Mouse (Mus musculus) heart, postnatal 25 days (tissue): Measurements from ENCODE around the gene Slc17a5. TPM values are rescaled to one million over a fixed set of nuclear protein-coding genes. Genes with fewer than 3 reads are reported as not detected.
"Not testable (repeated sequence)": the region's sequence is repeated elsewhere in the genome, so short reads cannot be mapped to it uniquely, and the experiment has no call there.

Source experiments
- DNase-seq: peaks from one replicate; pipeline ENCODE4 v3.0.0; 2022; ENCODE audit warnings: low spot score
- intact Hi-C: fragments of 180-260 bp; cut with DNase I; formaldehyde crosslinking; loops from one replicate; pipeline ENCODE4 v1.15.1; 2025
- total RNA-seq, 2 experiments: library from RNA; stranded (reverse); gene quantifications; 2 replicates each; pipeline ENCODE4 v1.2.3; 2021

Slc17a5 gene
- total RNA-seq, 2 experiments from 2014 or later = 5.2 to 6.0 TPM

DNA sequence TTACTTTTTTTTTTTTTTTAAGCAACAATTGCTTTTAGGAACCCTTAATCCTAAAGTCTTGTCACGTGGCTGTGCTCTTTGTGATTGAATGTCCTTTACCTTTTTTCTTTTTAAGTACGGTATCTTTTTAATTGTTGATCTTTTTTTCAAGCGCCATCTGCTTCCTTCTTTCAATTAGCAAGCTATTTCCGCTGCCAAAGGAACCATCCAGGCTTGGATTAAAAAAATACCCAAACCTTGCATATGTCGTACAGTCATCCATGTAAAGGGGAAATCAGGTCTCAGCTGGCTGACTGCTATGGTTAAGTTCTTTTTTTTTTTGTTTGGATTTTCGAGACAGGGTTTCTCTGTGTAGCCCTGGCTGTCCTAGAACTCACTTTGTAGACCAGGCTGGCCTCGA is 94.7 kb downstream of the Slc17a5 start:
- no peak for DNase-seq
- intact Hi-C loops = no loop called here

GRCm38 (mm10) chr9:78492254-78492653 is 95.6 kb downstream of the Slc17a5 start:
- no peak for DNase-seq
- intact Hi-C loops = no loop called here

DNA sequence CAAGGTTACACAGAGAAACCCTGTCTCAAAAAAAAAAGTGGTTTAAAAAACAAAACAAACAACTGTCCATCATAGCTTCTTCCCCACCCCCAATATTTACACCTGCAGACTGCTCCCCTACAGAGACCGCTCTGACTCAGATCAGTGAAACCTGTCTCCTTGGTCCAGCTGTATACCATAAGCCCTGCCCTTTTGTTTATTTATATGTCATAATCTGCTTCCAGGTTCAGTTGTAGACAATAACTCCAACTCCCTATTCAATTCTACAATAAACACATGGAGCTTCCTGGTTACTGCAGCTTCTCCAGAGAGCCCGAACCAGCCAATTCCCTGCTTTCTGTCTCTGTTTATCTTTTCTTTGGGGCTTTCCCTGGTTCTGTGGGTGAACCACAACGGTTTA is 96.7 kb downstream of the Slc17a5 start:
- intact Hi-C loops = no loop called here
- no peak for DNase-seq

DNA sequence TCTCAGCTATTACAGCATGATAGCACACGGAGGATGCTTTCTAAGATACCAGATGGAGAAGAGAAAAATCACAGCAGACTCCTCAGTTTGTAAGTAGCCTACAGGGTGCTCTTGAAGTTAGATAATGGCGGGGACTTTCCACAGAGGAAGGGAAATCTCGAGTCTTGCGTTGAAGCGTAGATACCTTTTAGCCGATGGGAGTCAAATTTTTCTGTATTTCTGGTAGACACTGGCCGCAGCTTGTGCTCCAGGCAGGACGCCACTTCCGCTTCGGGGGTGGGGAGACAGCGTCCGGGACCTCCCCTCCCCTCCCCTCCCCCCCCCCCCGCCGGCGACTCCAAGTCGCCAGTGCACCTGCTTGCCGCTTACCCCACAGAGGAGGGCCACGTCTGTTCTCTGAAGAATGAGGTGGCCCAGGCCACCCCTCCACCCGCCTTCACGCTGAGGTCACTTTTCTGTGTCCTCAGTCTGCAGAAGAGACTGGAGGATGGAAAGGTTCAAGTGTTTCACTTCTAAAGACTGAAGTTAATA is 98.9 kb downstream of the Slc17a5 start, which contains the start of gene Eef1a1:
TSS of gene Eef1a1 (minus strand) at position 262 of the 531 bp plus-strand sequence.
- peak; percentile 20 for DNase-seq
- intact Hi-C loops = loop anchor here (2.0 kb wide), 1 partner anchor 38 kb away; no protein-coding TSS in a partner anchor

DNA sequence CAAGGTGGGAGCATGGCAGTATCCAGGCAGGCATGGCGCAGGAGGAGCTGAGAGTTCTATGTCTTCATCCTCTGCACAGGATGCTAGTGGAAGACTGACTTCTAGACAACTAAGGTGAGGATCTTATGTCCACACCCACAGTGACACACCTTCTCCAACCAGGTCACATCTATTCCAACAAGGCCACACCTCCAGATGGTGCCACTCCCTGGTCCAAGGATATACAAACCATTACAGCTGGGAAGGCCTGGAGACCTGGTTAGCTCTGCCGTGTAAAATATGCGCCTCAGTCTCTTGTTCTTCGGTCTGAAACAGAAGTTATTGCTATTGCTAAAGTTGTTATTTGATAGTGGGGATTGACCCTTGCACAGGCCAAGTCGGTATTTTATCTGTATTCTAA is 99.8 kb downstream of the Slc17a5 start:
- intact Hi-C loops = loop anchor here (2.0 kb wide), 1 partner anchor 39 kb away; no protein-coding TSS in a partner anchor
- DNase-seq = not testable (repeated sequence)

Other genes starting within 250 kb of the Slc17a5 start
- gene Gsta2, start 232.3 kb downstream of the Slc17a5 start, total RNA-seq = 1 to 10 TPM in 1 of 2 experiments, under 1 TPM in 1; 0.45 to 1.2 TPM
- not detected for gene Dppa5a, start 219.9 kb downstream of the Slc17a5 start, total RNA-seq
- gene Ooep, start 209.3 kb downstream of the Slc17a5 start, total RNA-seq = not detected
- gene Ddx43, start 192.3 kb downstream of the Slc17a5 start, total RNA-seq = not detected
- gene Cgas, start 144.8 kb downstream of the Slc17a5 start, total RNA-seq = under 1 TPM; 0.45 to 0.55 TPM
- 10 to 100 TPM; 24.5 to 25.5 TPM for gene Mto1, start 139.8 kb downstream of the Slc17a5 start, total RNA-seq
- gene Gm17324, start 139.3 kb downstream of the Slc17a5 start, total RNA-seq = not detected
- 1,000 to 10,000 TPM; 1,031 to 1,197 TPM for gene Eef1a1, start 98.9 kb downstream of the Slc17a5 start, total RNA-seq
- 1 to 10 TPM; 1.3 to 1.8 TPM for gene Cd109, start 27.5 kb upstream of the Slc17a5 start, total RNA-seq